Mouse (Mus musculus): Measurements from ENCODE around the gene Kdm5b. TPM values are rescaled to one million over a fixed set of nuclear protein-coding genes. Genes with fewer than 3 reads are reported as not detected.
A peak's percentile ranks its signal among the peaks of the same experiment; 100 is the strongest.
"Not testable (repeated sequence)": the region's sequence is repeated elsewhere in the genome, so short reads cannot be mapped to it uniquely, and the experiment has no call there.

The Kdm5b gene
- 1 to 10 TPM; 8.4 to 9.8 (median 9.5) TPM for total RNA-seq (2022)

DNA sequence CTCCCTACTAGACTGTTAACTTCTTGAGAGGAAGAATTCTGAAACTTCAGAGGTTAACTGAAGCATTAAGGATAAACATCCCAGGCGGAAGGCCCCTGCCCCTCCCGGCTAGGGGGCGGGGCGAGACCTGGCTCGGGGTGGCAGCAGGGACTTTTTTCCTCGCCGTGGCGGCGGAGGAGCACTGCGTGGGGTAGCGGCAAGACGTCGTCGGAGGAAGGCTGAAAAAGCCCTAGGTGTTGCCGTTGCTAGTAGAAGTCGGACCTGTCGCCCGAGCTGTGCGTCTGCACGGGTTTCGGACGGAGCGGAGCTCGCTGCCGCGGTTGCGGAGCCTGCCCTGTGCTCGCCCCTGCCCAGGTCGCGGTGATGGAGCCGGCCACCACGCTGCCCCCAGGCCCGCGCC lies at the start of gene Kdm5b:
Gene Kdm5b, plus strand, starts transcription at position 196 of the 400 bp plus-strand sequence.
- DNase-seq (ENCODE audit: low spot score in 2 of 2) = peak; percentile 72 to 79

DNA sequence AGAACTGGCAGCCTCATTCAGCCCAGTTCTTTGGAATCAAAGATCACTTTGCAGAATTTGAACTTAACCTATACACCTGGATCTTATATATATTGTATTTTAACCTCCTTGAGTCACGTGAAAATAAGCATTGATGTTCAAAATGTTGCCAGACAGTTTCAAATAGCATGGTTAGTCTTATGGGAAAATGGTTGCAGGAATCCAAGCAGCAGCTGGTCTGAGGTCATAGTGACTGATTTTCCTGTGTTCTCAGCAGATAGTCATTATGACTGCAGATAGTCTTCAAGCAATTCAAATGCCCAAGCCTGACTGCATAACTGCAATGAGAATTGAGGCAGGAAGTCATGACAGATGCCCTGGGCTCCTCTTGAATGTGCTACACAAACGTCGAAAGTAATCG lies 47.8 kb upstream of the Kdm5b start:
- DNase-seq (ENCODE audit: low spot score in 2 of 2) = no peak

DNA sequence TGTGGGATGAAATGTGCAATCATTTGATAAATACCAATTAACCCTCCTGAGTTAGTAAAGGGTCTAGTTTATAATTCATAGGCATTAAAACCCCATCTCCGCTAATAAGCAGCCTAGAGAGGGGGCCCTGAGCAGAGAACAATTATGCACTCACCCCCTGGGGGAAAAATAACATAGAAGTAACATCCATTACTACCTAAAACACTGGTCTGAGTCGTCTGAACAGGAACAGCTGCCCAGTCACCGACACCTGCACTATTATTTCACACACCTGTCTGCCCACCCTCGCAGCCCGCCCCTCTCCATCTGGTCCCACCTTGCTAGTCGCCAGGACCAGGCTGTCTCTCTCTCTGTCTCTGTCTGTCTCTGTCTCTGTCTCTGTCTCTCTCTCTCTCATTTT lies 47.4 kb upstream of the Kdm5b start:
- DNase-seq (ENCODE audit: low spot score in 2 of 2) = no peak

GRCm38 (mm10) chr1:134513312-134513860 lies 46.6 kb upstream of the Kdm5b start:
- no peak for DNase-seq (ENCODE audit: low spot score in 2 of 2)

- no peak for DNase-seq (ENCODE audit: low spot score in 2 of 2)
Observed at GRCm38 (mm10) chr1:134513876-134514590, 45.9 kb upstream of the Kdm5b start.

- no peak for DNase-seq (ENCODE audit: low spot score in 2 of 2)
Observed at GRCm38 (mm10) chr1:134515891-134516290, 44.1 kb upstream of the Kdm5b start.

DNA sequence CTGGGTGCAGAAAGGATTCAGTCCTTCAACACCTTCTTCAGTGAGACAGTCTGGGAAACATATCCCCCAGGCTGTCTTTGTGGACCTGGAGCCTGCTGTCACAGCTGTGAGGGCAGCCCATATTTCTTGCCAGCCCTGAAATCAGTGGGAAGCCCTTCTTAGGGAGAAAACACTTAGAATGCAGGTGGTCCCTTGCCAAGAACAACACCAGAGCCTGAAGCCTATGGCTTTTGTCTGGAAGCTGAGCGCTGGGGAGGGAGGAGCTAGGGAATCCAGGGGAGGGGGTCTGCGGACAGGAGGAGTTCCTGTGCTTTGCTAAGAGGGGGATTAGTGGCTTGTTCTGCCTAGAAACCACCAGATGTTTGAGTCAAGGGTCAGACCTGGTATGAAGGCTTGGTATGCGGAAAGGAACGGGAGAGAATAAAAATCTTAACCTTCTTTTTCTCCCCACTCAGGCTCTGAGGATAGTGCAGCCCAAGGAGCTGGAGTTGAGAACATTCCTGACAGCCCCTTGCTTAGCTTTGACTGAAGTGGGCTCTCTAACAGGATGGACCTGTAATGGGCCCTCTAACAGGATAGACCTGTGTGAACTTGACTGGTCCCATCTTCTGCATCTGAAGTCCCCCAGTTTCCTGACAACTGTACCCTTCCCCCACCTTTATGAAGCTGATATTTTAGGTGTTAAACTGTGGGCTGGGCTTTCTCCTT lies 43.3 kb upstream of the Kdm5b start:
- no peak for DNase-seq (ENCODE audit: low spot score in 2 of 2)

DNA sequence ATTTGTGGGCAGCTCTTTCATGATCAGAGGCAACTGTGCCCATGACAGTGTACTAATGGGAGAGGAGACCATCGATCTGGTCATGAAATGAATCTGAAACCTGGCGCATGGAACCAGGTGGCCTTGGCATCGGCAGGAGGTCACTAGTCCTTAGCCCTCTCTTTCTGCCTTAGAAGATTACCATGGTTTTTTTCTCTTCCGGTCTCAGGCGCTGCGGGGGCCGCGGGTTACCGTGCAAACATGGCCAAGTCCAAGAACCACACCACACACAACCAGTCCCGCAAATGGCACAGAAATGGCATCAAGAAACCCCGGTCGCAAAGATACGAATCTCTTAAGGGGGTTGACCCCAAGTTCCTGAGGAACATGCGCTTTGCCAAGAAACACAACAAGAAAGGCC lies 42.1 kb upstream of the Kdm5b start:
- not testable (repeated sequence) for DNase-seq (ENCODE audit: low spot score in 2 of 2)

GRCm38 (mm10) chr1:134518677-134519076 lies 41.3 kb upstream of the Kdm5b start:
- DNase-seq (ENCODE audit: low spot score in 2 of 2) = peak; percentile 80 to 83

- not testable (repeated sequence) for DNase-seq (ENCODE audit: low spot score in 2 of 2)
Observed at GRCm38 (mm10) chr1:134519201-134519600, 40.8 kb upstream of the Kdm5b start.

- DNase-seq (ENCODE audit: low spot score in 2 of 2) = no peak
Observed at GRCm38 (mm10) chr1:134520001-134520721, 39.8 kb upstream of the Kdm5b start.

DNA sequence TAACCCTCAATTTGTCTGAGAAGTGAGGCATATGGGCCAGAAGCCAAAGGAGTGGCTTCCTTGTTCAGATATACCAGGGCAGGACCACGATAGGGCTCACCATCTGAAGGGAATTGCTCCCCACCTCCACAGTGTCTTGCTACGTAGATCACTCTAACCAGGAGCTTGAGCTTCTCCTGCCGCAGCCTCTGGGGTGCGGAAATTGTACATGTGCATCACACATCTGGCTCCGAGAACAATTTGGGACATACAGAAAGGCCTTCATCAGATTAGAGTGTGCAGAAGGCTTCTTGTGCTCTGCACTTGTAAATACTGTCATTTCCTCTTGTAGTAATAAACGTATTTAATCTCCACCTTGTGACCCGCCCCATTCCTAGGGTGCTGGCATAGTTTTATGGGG lies 38.8 kb upstream of the Kdm5b start:
- DNase-seq (ENCODE audit: low spot score in 2 of 2) = no peak

- no peak for DNase-seq (ENCODE audit: low spot score in 2 of 2)
Observed at GRCm38 (mm10) chr1:134522325-134522724, 37.6 kb upstream of the Kdm5b start.

DNA sequence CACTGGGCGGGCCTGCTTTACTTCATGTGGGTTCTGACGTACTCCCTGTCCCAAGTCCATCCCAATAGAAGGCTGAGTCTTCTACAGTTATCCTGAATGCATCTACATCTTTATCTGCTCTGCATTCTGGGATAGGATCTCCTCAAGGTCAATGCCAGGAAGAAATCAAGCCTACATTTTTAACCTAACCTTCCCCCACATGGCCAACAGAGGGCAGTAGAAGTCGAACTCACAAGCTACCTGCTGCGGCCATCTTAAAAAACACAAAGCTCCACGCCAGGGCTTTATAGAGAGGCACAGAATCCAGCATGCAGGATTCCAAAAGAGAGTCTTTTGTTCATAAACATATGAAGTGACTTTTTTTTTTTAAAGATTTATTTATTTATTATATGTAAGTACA lies 35.5 kb upstream of the Kdm5b start:
- no peak for DNase-seq (ENCODE audit: low spot score in 2 of 2)

DNA sequence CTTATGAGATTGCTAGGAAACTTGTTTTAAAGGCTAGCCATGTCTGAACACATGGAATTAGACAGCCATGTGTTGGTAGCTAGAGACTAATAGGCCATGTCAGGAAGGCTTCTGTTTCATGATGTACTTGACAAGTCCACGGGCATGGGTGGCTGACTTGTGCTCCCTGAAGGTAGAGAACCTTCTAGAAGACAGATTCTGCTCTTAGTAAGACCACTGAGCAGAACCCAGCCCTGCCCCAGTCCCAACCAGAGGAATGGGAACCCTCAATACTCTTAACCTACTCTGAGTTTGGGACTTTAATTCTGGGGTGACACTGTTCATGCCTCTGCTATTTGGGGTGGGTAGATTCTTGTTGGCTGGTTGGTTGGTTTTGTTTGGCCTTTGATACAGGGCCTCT lies 35.0 kb upstream of the Kdm5b start:
- DNase-seq (ENCODE audit: low spot score in 2 of 2) = no peak

DNA sequence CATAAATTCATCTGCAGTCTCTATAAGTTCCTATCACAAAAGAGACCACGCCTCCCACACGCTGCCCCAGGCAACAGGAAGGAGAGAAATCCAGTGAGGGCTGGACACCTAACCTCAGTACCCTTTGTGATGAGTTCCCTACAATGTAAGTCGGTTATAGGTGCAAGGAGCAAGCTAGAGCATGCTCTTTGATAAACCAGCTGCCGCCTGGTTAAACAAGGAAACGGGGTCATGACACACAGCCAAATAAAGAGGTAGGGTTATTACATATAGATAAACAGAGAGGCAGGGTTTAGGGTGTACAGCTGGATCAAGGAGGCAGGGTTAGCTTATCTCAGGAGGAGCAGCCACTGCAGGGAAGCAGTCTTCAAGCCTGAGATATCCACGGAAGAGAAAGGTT lies 33.2 kb upstream of the Kdm5b start:
- DNase-seq (ENCODE audit: low spot score in 2 of 2) = no peak

- DNase-seq (ENCODE audit: low spot score in 2 of 2) = no peak
Observed at GRCm38 (mm10) chr1:134530618-134531017, 29.4 kb upstream of the Kdm5b start.

- DNase-seq (ENCODE audit: low spot score in 2 of 2) = not testable (repeated sequence)
Observed at GRCm38 (mm10) chr1:134533710-134534109, 26.3 kb upstream of the Kdm5b start.

DNA sequence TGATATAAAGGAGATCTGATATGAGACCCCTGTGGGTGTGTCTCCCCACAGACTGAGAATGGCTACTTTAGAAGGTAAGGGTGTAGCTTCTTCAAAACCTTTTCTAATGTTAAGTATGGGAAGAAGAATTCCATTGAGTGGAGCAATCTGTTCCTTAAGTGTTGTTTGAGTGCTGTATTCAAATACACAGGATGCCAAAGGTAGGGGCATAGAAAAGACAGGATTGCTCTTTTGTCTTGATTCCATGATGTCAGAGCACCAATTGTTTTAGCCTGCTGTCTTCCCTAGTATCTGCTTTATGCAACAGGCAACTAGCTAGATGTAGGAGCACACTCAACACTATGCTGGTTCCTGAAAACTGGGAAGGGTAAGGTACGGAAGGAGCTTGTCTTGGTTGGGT lies 24.9 kb upstream of the Kdm5b start:
- no peak for DNase-seq (ENCODE audit: low spot score in 2 of 2)

DNA sequence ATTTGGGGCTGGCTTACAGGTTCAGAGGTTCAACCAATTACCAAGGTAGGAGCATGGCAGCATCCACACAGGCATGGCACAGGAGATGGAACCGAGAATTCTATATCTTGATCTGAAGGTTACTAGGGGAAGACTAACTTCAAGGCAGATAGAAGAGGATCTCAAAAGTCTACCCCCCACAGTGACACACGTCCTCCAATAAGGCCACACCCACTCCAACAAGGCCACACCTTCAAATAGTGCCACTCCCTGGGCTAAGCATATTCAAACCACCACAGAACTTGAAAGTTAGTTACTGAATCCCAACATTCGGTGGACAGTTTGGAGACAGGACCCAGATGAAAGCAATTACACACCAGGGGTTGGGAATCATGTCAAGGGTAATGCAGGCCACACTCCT lies 24.5 kb upstream of the Kdm5b start:
- DNase-seq (ENCODE audit: low spot score in 2 of 2) = no peak

DNA sequence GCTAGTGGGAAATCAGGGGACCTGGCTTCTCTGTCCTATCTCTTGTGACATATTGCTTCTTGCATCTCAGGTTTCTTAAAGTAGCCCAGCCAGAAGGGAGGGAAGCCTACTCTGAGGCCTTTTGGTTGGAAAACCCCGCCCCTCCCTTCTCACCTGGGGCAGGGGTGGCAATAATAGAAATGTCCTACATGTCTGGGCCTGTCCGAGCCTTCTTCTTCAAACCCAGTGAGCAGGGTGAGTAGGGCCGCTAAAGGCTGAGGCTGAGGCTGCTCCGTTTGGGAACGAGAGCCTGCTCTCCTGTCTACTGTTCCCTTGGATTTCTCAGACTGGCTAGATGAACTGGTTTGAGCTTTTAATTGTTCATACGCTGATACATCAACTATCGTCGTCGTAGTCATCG lies 19.4 kb upstream of the Kdm5b start:
- no peak for DNase-seq (ENCODE audit: low spot score in 2 of 2)

- no peak for DNase-seq (ENCODE audit: low spot score in 2 of 2)
Observed at GRCm38 (mm10) chr1:134548231-134548630, 11.7 kb upstream of the Kdm5b start.
